Mouse (Mus musculus): ENCODE data around the gene Apba1. TPM values are rescaled to one million over a fixed set of nuclear protein-coding genes. Genes with fewer than 3 reads are reported as not detected.

The Apba1 gene
- polyA plus RNA-seq, 1 experiment from 2014 or later = 2.5 TPM

- Histone ChIP-seq H3K36me3 (ENCODE audit: control insufficient read depth, insufficient read depth, low read length) (no peaks in the 10 kb centered on the region), H3K4me1 (ENCODE audit: control insufficient read depth, insufficient read depth, low read length) (peaks cover 2% of the 10 kb centered on the region; the same call in 1 of the 2 replicates), H3K27me3 (ENCODE audit: control insufficient read depth, insufficient read depth, low read length) (peaks cover 26% of the 10 kb centered on the region), H3K4me3 (ENCODE audit: low read depth, low read length) (no peak overlapping the region), H3K4me2 (ENCODE audit: low read depth) (no peak overlapping the region), H3K9ac (ENCODE audit: low read length) (no peak overlapping the region), H3K27ac (ENCODE audit: low read depth, low read length) (no peak overlapping the region), H3K9me3 (ENCODE audit: control insufficient read depth, low read length) (no peaks in the 10 kb centered on the region)
- ATAC-seq (ENCODE audit: insufficient read depth, low FRiP score, low TSS enrichment) (no peak), DNase-seq (ENCODE audit: low spot score) (no peak)
- WGBS = 74% methylated on average over 3 of the region's 3 CpGs
These were observed 136.1 kb downstream of the Apba1 start for GRCm38 (mm10) chr19:23894822-23895221.

DNA sequence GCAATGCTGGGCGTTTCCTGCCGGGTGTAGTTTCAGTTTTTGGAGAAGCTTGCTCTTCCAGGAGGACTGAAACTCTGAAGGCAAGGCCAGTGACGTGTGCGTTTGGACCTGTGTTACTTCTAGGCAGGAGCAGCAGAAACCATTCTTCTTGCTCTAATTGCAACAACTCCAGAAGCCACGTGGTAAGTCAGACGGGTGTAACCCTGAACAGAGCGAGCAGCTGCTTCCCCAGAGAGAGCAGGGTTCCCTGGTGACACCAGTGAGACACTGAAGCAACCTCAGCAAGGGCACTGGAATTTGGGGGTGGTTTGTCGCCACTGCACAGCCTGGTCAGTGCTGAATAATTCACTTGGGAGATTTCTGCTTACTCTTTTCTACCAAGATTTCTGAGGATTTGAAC, 138.2 kb downstream of the Apba1 start:
- Histone ChIP-seq H3K4me3 (ENCODE audit: low read depth, low read length) (no peak overlapping the region), H3K4me2 (ENCODE audit: low read depth) (no peak overlapping the region), H3K4me1 (ENCODE audit: control insufficient read depth, insufficient read depth, low read length) (peaks cover 2% of the 10 kb centered on the region; the same call in 1 of the 2 replicates), H3K9me3 (ENCODE audit: control insufficient read depth, low read length) (no peaks in the 10 kb centered on the region), H3K36me3 (ENCODE audit: control insufficient read depth, insufficient read depth, low read length) (no peaks in the 10 kb centered on the region), H3K27me3 (ENCODE audit: control insufficient read depth, insufficient read depth, low read length) (peaks cover 23% of the 10 kb centered on the region), H3K9ac (ENCODE audit: low read length) (no peak overlapping the region), H3K27ac (ENCODE audit: low read depth, low read length) (no peak overlapping the region)
- no peak for ATAC-seq (ENCODE audit: insufficient read depth, low FRiP score, low TSS enrichment)
- no peak for DNase-seq (ENCODE audit: low spot score)
- 75% methylated on average over 8 of the region's 8 CpGs for WGBS

- no peak for DNase-seq (ENCODE audit: low spot score)
- Histone ChIP-seq H3K27ac (ENCODE audit: low read depth, low read length) (no peak overlapping the region), H3K4me2 (ENCODE audit: low read depth) (no peak overlapping the region), H3K4me3 (ENCODE audit: low read depth, low read length) (no peak overlapping the region), H3K36me3 (ENCODE audit: control insufficient read depth, insufficient read depth, low read length) (no peaks in the 10 kb centered on the region), H3K27me3 (ENCODE audit: control insufficient read depth, insufficient read depth, low read length) (peaks cover 8% of the 10 kb centered on the region), H3K9ac (ENCODE audit: low read length) (no peak overlapping the region), H3K9me3 (ENCODE audit: control insufficient read depth, low read length) (no peaks in the 10 kb centered on the region), H3K4me1 (ENCODE audit: control insufficient read depth, insufficient read depth, low read length) (peaks cover 2% of the 10 kb centered on the region; the same call in 1 of the 2 replicates)
- WGBS = 33% methylated on average over 11 of the region's 11 CpGs
- 0 out of 2 replicates have a peak, but pooled peaks have one; percentile 48 for ATAC-seq (ENCODE audit: insufficient read depth, low FRiP score, low TSS enrichment)
These were observed 139.8 kb downstream of the Apba1 start for GRCm38 (mm10) chr19:23898501-23898900.

GRCm38 (mm10) chr19:23901177-23901576, 142.5 kb downstream of the Apba1 start:
- no peak overlapping the region for H3K4me2 ChIP-seq (ENCODE audit: low read depth)
- 71% methylated on average over 3 of the region's 3 CpGs for WGBS
- ATAC-seq (ENCODE audit: insufficient read depth, low FRiP score, low TSS enrichment) (no peak), DNase-seq (ENCODE audit: low spot score) (no peak)
- peaks cover 2% of the 10 kb centered on the region; the same call in 1 of the 2 replicates for H3K4me1 ChIP-seq (ENCODE audit: control insufficient read depth, insufficient read depth, low read length)
- H3K4me3 ChIP-seq (ENCODE audit: low read depth, low read length) = no peak overlapping the region
- no peak overlapping the region for H3K27ac ChIP-seq (ENCODE audit: low read depth, low read length)
- no peak overlapping the region for H3K9ac ChIP-seq (ENCODE audit: low read length)
- no peaks in the 10 kb centered on the region for H3K27me3 ChIP-seq (ENCODE audit: control insufficient read depth, insufficient read depth, low read length)
- H3K9me3 ChIP-seq (ENCODE audit: control insufficient read depth, low read length) = no peaks in the 10 kb centered on the region
- H3K36me3 ChIP-seq (ENCODE audit: control insufficient read depth, insufficient read depth, low read length) = no peaks in the 10 kb centered on the region

GRCm38 (mm10) chr19:23901768-23902167, 143.1 kb downstream of the Apba1 start:
- Histone ChIP-seq H3K4me3 (ENCODE audit: low read depth, low read length) (no peak overlapping the region), H3K27ac (ENCODE audit: low read depth, low read length) (no peak overlapping the region), H3K36me3 (ENCODE audit: control insufficient read depth, insufficient read depth, low read length) (no peaks in the 10 kb centered on the region), H3K9ac (ENCODE audit: low read length) (no peak overlapping the region), H3K4me2 (ENCODE audit: low read depth) (no peak overlapping the region), H3K27me3 (ENCODE audit: control insufficient read depth, insufficient read depth, low read length) (no peaks in the 10 kb centered on the region), H3K4me1 (ENCODE audit: control insufficient read depth, insufficient read depth, low read length) (peaks cover 2% of the 10 kb centered on the region; the same call in 1 of the 2 replicates), H3K9me3 (ENCODE audit: control insufficient read depth, low read length) (no peaks in the 10 kb centered on the region)
- ATAC-seq (ENCODE audit: insufficient read depth, low FRiP score, low TSS enrichment) (no peak), DNase-seq (ENCODE audit: low spot score) (no peak)
- WGBS = over 99% methylated on average over 4 of the region's 4 CpGs

DNA sequence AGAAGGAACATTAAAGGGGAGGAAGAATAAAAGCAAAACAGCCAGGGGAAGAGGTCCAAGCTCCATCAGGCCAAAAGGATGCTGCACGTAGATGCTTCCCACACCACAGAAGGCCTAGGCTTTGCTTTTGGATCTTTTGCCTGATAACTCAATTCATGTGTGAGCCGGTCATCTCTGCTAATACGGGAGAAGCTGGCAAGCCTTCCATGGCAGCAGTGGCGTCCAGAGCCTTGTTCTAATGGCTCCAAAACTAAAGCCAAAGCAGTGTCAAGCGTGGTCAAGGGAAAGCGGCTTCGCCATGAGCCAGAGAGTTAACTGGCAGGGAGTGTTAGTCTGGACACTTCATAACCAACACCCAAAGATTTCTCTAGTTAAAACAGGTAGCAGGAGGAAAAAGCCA, 144.4 kb downstream of the Apba1 start:
- H3K27me3 ChIP-seq (ENCODE audit: control insufficient read depth, insufficient read depth, low read length) = no peaks in the 10 kb centered on the region

DNA sequence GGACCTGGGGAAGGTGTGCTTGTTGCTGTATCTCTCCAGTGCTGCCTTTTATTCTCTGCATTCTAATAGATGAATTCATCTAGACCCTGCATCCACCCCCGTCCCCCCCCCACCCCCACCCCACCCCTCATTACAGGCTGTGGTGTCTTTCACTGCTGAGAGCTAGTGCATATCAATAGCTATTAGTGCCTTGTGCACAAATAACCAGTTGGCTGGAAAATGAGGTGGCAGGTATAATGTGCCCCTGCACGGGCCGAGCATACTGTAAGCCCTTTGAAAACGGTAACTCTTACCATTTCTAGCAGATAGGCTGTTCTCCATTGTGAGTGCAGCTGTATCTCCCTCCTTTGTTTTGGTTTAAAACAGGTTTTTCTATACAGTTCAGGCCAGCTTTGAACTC, 146.2 kb downstream of the Apba1 start:
- 77% methylated on average over 4 of the region's 4 CpGs for WGBS
- no peak overlapping the region for H3K27ac ChIP-seq (ENCODE audit: low read depth, low read length)

More for the DNA sequence above, 144.4 kb downstream of the Apba1 start:
- DNase-seq (ENCODE audit: low spot score) (no peak), ATAC-seq (ENCODE audit: insufficient read depth, low FRiP score, low TSS enrichment) (no peak)
- H3K9me3 ChIP-seq (ENCODE audit: control insufficient read depth, low read length) = no peaks in the 10 kb centered on the region
- H3K36me3 ChIP-seq (ENCODE audit: control insufficient read depth, insufficient read depth, low read length) = no peaks in the 10 kb centered on the region
- no peak overlapping the region for H3K4me2 ChIP-seq (ENCODE audit: low read depth)
- H3K27ac ChIP-seq (ENCODE audit: low read depth, low read length) = no peak overlapping the region
- H3K4me3 ChIP-seq (ENCODE audit: low read depth, low read length) = no peak overlapping the region
- H3K9ac ChIP-seq (ENCODE audit: low read length) = no peak overlapping the region
- H3K4me1 ChIP-seq (ENCODE audit: control insufficient read depth, insufficient read depth, low read length) = peaks cover 2% of the 10 kb centered on the region; the same call in 1 of the 2 replicates
- 94% methylated on average over 7 of the region's 7 CpGs for WGBS

GRCm38 (mm10) chr19:23905772-23906171, 147.1 kb downstream of the Apba1 start:
- Histone ChIP-seq H3K36me3 (ENCODE audit: control insufficient read depth, insufficient read depth, low read length) (no peaks in the 10 kb centered on the region), H3K27me3 (ENCODE audit: control insufficient read depth, insufficient read depth, low read length) (no peaks in the 10 kb centered on the region), H3K4me2 (ENCODE audit: low read depth) (no peak overlapping the region), H3K4me1 (ENCODE audit: control insufficient read depth, insufficient read depth, low read length) (no peaks in the 10 kb centered on the region), H3K9me3 (ENCODE audit: control insufficient read depth, low read length) (no peaks in the 10 kb centered on the region), H3K4me3 (ENCODE audit: low read depth, low read length) (no peak overlapping the region), H3K27ac (ENCODE audit: low read depth, low read length) (no peak overlapping the region), H3K9ac (ENCODE audit: low read length) (no peak overlapping the region)
- ATAC-seq (ENCODE audit: insufficient read depth, low FRiP score, low TSS enrichment) (no peak), DNase-seq (ENCODE audit: low spot score) (no peak)
- WGBS = 84% methylated on average over 5 of the region's 5 CpGs

More for the DNA sequence above, 146.2 kb downstream of the Apba1 start:
- no peak for DNase-seq (ENCODE audit: low spot score)
- no peaks in the 10 kb centered on the region for H3K36me3 ChIP-seq (ENCODE audit: control insufficient read depth, insufficient read depth, low read length)
- H3K4me2 ChIP-seq (ENCODE audit: low read depth) = no peak overlapping the region
- no peaks in the 10 kb centered on the region for H3K9me3 ChIP-seq (ENCODE audit: control insufficient read depth, low read length)
- no peaks in the 10 kb centered on the region for H3K27me3 ChIP-seq (ENCODE audit: control insufficient read depth, insufficient read depth, low read length)
- H3K9ac ChIP-seq (ENCODE audit: low read length) = no peak overlapping the region
- no peak for ATAC-seq (ENCODE audit: insufficient read depth, low FRiP score, low TSS enrichment)
- no peak overlapping the region for H3K4me3 ChIP-seq (ENCODE audit: low read depth, low read length)
- no peaks in the 10 kb centered on the region for H3K4me1 ChIP-seq (ENCODE audit: control insufficient read depth, insufficient read depth, low read length)

DNA sequence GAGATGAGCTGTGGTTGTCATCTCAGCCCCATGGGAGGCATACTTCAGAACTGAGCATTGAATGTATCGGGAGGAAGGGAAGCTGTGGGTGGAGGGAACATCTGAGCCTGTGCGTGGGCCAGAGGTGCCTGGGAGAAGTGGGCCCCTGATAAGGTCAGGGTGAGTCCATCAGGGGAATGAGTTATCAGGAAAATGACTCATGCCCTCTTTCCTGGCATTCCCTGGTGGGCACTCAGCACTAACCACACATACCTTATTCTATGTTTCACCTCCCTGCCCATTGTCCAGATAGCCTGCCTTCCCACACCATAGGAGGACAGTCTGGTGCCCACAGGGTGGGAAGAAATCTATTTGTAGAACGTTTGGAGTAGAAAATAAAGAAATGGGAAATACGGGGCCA, 151.7 kb downstream of the Apba1 start:
- no peaks in the 10 kb centered on the region for H3K9me3 ChIP-seq (ENCODE audit: control insufficient read depth, low read length)
- H3K27ac ChIP-seq (ENCODE audit: low read depth, low read length) = no peak overlapping the region
- no peak overlapping the region for H3K9ac ChIP-seq (ENCODE audit: low read length)
- H3K4me2 ChIP-seq (ENCODE audit: low read depth) = no peak overlapping the region
- H3K27me3 ChIP-seq (ENCODE audit: control insufficient read depth, insufficient read depth, low read length) = no peaks in the 10 kb centered on the region
- no peak overlapping the region for H3K4me3 ChIP-seq (ENCODE audit: low read depth, low read length)
- ATAC-seq (ENCODE audit: insufficient read depth, low FRiP score, low TSS enrichment) = no peak
- H3K4me1 ChIP-seq (ENCODE audit: control insufficient read depth, insufficient read depth, low read length) = no peaks in the 10 kb centered on the region
- H3K36me3 ChIP-seq (ENCODE audit: control insufficient read depth, insufficient read depth, low read length) = no peaks in the 10 kb centered on the region
- no peak for DNase-seq (ENCODE audit: low spot score)
- WGBS = 64% methylated on average over 4 of the region's 4 CpGs

All from neural tube, embryonic 11.5 days (tissue).